Mouse (Mus musculus): ENCODE measurements around the gene Slc7a6. TPM values are rescaled to one million over a fixed set of nuclear protein-coding genes. Genes with fewer than 3 reads are reported as not detected.

Gene Slc7a6
- polyA plus RNA-seq, 1 experiment from 2014 or later, result 63.8 TPM

Other genes with a start within 250 kb of the Slc7a6 start
- 2.3 and 3.4 TPM in 2 replicates for gene Ctrl, start 235.0 kb upstream of the Slc7a6 start, polyA plus RNA-seq (2016; fragmentation: Nextera tagmentation; extraction: Ambion mirVana)
- gene Psmb10, start 230.4 kb upstream of the Slc7a6 start, polyA plus RNA-seq (2016; fragmentation: Nextera tagmentation; extraction: Ambion mirVana), result 21.4 and 25.8 TPM in 2 replicates
- 0.45 and 0.99 TPM in 2 replicates for gene Lcat, start 225.5 kb upstream of the Slc7a6 start, polyA plus RNA-seq (2016; fragmentation: Nextera tagmentation; extraction: Ambion mirVana)
- gene Slc12a4, start 202.8 kb upstream of the Slc7a6 start, polyA plus RNA-seq (2016; fragmentation: Nextera tagmentation; extraction: Ambion mirVana), result 11.4 and 12.7 TPM in 2 replicates
- not detected in 2 replicates for gene Dpep3, start 189.4 kb upstream of the Slc7a6 start, polyA plus RNA-seq (2016; fragmentation: Nextera tagmentation; extraction: Ambion mirVana)
- 15.9 and 17.8 TPM in 2 replicates for gene Dus2, start 177.5 kb upstream of the Slc7a6 start, polyA plus RNA-seq (2016; fragmentation: Nextera tagmentation; extraction: Ambion mirVana)
- gene Dpep2nb, start 162.9 kb upstream of the Slc7a6 start, polyA plus RNA-seq (2016; fragmentation: Nextera tagmentation; extraction: Ambion mirVana), result 0.22 TPM in 1 of 2 replicates, not detected in the other
- 19.7 and 19.8 TPM in 2 replicates for gene Ddx28, start 157.0 kb upstream of the Slc7a6 start, polyA plus RNA-seq (2016; fragmentation: Nextera tagmentation; extraction: Ambion mirVana)
- gene Nfatc3, start 110.0 kb upstream of the Slc7a6 start, polyA plus RNA-seq (2016; fragmentation: Nextera tagmentation; extraction: Ambion mirVana), result 5.3 and 6.0 TPM in 2 replicates
- 0.87 and 1.3 TPM in 2 replicates for gene Esrp2, start 31.9 kb upstream of the Slc7a6 start, polyA plus RNA-seq (2016; fragmentation: Nextera tagmentation; extraction: Ambion mirVana)
- gene Pla2g15, start 18.5 kb upstream of the Slc7a6 start, polyA plus RNA-seq (2016; fragmentation: Nextera tagmentation; extraction: Ambion mirVana), result 14.2 and 16.7 TPM in 2 replicates
- 36.6 and 39.4 TPM in 2 replicates for gene Slc7a6os, start 42.1 kb downstream of the Slc7a6 start, polyA plus RNA-seq (2016; fragmentation: Nextera tagmentation; extraction: Ambion mirVana)
- 57.3 and 59.9 TPM in 2 replicates for gene Prmt7, start 42.1 kb downstream of the Slc7a6 start, polyA plus RNA-seq (2016; fragmentation: Nextera tagmentation; extraction: Ambion mirVana)
- gene Smpd3, start 169.1 kb downstream of the Slc7a6 start, polyA plus RNA-seq (2016; fragmentation: Nextera tagmentation; extraction: Ambion mirVana), result 26.3 and 28.6 TPM in 2 replicates
- 37.5 and 37.8 TPM in 2 replicates for gene Zfp90, start 246.5 kb downstream of the Slc7a6 start, polyA plus RNA-seq (2016; fragmentation: Nextera tagmentation; extraction: Ambion mirVana)